Mouse (Mus musculus) CD4-positive, CD25-positive, alpha-beta regulatory T cell, adult 4 months (primary cell): ENCODE measurements around the gene Lhx5. TPM values are rescaled to one million over a fixed set of nuclear protein-coding genes. Genes with fewer than 3 reads are reported as not detected.

Experiments
- ATAC-seq: one replicate; pipeline ENCODE4 v1.8.0; 2017
- polyA plus RNA-seq, 2 experiments: library from polyadenylated mRNA; unstranded; fragments of 100-300 nt; shearing (Covaris generic); gene quantifications; one replicate each; pipeline ENCODE4 v1.2.1; 2017

The Lhx5 gene
- polyA plus RNA-seq, 2 experiments from 2014 or later: not detected

DNA sequence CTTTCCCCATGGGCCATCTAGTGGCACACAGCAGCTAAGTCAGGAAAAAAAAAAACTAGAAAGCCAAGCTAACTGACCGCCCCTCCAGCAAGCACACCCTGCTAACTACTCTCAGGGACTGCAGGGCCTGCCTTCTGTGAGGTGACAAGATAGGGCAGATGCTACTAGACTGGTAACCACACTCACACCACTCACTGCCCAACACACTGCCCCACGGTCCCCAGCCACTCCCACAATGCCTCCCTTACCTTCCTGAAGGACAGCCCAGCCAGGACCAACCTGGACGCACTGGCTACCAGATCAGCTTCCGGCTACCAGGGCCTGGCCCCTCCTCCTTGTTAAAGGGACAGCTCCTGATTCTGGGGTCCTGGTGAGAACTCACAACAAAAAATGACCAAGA, 35.5 kb downstream of the Lhx5 start:
- ATAC-seq: no peak

DNA sequence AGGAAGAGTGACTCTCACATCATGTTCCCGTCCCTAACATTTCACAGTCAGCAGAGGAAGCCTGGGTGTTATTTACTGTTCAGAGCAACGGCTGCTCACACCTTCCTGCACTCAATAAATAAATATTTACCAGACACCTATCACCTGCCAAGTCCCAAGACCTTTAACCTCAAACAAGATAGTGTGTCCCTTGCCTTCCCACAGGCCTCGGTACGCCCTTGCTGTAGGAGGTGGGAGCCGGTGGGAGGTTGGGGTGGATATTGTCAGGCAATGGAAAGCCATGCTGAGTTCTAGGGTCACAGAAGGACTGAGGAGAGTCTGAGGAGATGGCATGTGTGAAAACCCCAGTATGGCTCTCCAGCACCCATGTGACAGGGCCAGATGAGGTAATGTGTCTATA, 36.8 kb downstream of the Lhx5 start:
- ATAC-seq: no peak

DNA sequence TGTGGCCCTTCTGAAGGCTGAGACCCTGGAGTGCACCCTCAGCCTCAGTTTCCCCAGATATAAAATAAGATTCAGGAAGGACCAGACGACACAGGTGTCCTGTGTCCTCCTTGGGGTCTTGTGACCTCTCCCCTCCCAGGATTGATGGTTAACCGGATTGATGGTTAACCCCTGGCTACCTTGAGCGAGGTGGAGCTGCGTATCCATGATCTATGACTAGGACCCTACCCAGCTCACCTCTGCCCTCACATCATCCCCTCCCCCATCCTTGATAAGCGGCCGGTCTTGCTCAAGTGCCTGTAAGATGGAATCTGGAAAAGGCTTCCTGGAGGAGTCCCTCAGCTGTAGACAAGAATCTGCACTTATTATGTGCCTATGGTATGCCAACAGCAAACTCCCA, 37.3 kb downstream of the Lhx5 start:
- ATAC-seq: no peak

DNA sequence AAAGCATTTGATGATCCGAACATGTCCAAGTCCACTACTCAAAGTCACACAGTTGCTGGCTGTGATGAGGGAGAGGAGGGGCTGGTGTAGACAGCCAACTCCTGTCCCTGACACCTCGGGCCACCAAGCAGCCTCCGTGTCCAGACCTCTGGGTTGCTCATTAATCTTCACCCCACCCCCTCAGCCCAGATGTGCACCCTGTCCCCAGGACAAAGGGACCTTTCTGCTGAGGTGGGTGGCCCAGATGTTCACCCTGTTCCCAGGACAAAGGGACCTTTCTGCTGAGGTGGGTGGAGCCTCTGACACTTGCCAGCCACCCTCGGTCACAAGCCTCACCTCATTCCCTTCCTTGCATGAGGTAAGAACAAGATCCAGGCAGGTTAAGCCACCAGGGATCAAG, 40.0 kb downstream of the Lhx5 start:
- no peak for ATAC-seq

DNA sequence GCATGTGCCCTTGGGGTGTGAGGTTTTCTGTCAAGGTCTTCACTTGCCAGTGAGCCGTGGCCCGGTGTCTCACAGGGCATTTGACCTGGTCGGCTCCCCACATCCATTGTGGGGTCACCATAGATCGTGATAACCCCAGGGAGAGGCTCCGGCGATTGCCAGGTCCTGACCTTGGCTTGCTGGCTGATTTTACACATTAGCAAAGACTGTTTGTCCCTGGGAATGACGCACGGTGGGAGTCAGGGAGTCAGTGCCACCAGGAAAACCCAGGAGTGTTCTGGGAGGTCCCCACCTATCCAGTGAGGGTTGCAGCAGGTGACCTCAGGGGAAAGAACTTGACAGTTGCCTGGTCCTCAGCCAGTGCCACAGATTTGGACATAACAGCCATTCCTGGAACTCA, 41.3 kb downstream of the Lhx5 start, which contains the start of gene Sdsl:
Gene Sdsl, minus strand, starts transcription at position 41 of the 400 bp plus-strand sequence.
- ATAC-seq: no peak

DNA sequence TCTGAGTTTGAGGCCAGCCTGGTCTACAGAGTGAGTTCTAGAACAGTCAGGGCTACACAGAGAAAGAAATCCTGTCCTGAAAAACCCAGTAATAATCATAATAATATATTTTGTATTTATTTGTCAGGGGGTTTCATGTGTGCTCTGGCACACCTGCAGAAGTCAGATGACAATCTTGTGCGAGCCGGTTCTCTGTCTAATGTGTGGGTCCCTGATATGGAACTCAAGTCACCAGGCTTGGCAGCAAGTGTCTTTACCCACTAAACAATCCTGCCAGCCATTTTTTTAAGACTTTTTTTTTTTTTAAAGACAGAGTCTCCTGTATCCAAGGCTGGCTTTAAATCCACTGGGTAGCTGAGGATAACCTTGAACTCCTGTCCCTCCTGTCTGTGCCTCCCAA, 41.9 kb downstream of the Lhx5 start:
- ATAC-seq: no peak

DNA sequence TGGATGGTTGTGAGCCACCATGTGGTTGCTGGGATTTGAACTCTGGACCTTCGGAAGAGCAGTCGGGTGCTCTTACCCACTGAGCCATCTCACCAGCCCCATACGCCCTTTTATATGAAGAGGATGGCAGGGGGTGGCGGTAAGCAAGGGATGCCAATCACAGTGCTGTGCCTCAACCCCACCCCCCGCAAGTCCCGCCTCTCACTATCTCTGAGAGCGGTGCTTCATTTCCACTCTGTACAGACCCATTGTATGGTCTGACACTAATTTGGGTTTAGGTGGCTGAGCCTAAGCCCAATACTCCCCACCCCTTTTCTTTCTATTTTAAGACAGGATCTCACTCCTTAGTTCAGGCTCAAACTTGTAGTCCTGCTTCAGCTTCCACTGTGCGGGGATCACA, 44.4 kb downstream of the Lhx5 start:
- no peak for ATAC-seq

DNA sequence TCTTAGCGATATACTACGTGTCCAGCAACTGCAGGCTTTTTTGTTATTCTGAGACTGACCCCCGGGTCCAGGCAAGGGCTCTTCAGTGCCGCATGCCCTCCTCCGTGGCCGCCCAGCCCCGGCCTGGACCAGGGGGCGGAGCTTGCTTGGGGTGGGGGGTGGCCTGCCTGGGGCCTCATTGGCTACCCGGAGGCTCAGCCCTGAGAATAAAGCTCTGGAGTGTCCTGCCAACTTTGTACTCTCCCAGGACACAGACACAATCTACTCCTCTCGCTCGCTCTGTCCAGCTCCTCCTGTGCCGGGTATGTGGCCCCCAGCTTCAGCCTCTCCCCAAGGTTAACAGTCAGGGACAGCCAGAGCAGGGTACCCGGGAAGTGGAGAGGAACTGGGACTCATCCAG, 44.8 kb downstream of the Lhx5 start, which contains the start of gene Sds:
Gene Sds, plus strand, starts transcription at position 231 of the 400 bp plus-strand sequence.
- ATAC-seq: no peak

DNA sequence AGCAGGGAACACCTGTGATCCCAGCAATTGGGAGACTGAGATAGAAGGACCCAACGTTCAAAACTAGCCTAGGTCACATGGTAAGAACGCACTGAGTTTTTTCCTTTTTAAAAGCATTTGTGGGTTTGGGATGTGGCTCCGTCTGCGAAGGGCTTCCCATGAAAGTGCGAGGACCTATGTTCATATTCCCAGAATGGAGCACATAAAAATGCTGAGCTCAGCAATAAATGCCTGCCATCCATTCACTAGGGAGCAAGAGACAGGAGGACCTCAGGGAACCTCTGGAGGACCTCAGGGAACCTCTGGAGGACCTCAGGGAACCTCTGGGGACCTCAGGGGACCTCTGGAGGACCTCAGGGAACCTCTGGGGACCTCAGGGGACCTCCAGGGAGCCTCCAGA, 46.5 kb downstream of the Lhx5 start:
- ATAC-seq: no peak

DNA sequence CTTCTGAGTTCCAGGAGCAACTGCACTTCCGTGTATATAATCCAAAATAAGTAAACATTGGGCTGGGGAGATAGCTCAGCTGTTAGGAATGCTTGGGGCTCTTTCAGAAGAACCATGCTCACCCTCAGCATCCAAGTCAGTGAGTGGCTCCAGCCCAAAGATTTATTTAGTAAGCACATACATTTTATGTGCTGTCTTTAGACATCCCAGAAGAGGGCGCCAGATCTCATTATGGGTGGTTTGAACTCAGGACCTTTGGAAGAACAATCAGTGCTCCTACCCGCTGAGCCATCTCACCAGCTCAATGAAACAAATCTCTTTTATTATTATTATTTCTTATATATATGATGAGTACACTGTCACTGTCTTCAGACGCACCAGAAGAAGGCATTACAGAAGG, 48.0 kb downstream of the Lhx5 start:
- ATAC-seq: no peak

DNA sequence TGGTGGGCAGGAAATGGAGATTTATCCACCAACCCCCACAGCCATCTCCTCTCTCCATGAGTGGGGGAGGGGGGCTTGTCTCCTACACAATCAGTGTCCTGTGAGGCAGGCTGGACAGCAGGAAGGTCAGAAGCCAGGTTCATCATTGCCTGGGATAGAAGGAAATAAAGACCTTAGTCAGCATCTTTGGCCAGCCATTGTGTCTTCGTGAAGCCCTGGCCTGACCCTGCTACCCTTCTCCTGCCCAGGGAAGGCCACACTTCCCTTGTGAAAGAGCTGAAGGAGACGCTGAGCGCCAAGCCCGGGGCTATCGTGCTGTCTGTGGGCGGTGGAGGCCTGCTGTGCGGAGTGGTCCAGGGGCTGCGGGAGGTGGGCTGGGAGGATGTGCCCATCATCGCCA, 49.7 kb downstream of the Lhx5 start:
- ATAC-seq: no peak

DNA sequence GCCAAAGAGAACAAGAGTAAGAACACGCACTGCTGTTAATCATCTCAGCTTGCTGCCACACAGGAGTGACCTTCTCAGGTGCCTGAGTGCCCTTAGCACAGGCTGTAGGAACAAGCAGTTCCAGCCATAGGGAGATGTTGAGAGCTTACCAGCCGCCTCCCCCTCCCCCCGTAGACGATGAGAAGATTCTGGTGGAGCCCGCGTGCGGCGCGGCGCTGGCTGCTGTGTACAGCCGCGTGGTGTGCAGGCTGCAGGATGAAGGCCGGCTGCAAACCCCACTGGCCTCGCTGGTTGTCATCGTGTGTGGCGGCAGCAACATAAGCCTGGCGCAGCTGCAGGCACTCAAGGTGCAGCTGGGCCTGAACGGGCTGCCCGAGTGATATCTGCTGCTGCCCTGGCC, 51.9 kb downstream of the Lhx5 start:
- ATAC-seq: no peak

DNA sequence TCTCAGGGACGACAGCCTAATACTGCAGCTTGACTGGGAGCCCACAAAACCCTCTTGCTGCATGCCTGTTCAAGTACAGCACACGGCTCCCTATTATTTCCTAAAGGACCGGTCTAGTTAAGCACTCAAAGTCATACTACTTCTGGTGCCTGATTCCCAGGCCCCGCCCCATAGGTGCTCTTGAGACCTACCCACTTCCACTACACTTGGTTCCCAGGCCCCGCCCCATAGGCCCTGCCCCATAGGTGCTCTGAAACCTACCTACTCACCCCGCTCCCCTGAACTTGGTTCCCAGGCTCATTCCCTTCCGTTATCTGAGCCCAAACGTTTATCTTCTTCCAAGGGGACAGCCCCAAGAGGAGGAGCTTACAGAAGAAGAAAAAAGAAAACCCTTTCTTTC, 56.3 kb downstream of the Lhx5 start:
- ATAC-seq: no peak

DNA sequence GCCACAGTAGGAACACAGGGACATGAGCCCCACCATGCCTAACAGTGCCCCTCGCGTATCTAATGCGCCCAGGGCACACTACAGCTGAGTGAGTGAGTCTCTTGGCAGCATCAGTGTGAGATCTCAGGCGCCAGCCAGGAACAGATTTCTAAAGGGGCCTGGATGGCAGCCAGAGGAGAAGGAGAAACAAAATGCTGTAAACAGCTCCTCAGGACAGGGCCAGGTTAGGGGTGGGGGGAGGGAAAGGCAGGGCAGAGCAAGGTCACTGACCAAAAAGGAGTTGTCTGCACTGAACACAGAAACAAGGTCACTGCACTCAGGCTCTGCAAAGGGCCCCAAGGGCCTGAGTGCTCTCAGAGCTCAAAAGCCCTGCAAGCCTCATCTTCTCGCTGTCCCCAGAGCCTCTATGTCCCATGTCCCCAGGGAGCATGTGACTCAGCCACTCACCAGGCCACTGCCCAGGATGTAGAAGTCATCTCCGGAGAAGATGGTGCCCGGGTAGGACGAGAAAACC, 59.2 kb downstream of the Lhx5 start:
- ATAC-seq: no peak

Other genes starting within 250 kb of the Lhx5 start
- gene Sdsl, start 41.1 kb downstream of the Lhx5 start, polyA plus RNA-seq: not detected
- not detected for gene Sds, start 44.8 kb downstream of the Lhx5 start, polyA plus RNA-seq
- 1 to 10 TPM; 4.5 to 5.1 TPM for gene Plbd2, start 71.9 kb downstream of the Lhx5 start, polyA plus RNA-seq
- 10 to 100 TPM in 1 of 2 experiments, 1 to 10 TPM in 1; 6.4 to 11.7 TPM for gene Slc8b1, start 79.5 kb downstream of the Lhx5 start, polyA plus RNA-seq
- gene Tpcn1, start 157.0 kb downstream of the Lhx5 start, polyA plus RNA-seq: 10 to 100 TPM; 14.7 to 17.4 TPM
- 1 to 10 TPM in 1 of 2 experiments, under 1 TPM in 1; 0.40 to 1.1 TPM for gene Iqcd, start 157.3 kb downstream of the Lhx5 start, polyA plus RNA-seq
- 1 to 10 TPM; 2.2 to 6.3 TPM for gene Rita1, start 180.9 kb downstream of the Lhx5 start, polyA plus RNA-seq
- 10 to 100 TPM; 14.4 to 18.6 TPM for gene Ddx54, start 181.0 kb downstream of the Lhx5 start, polyA plus RNA-seq
- not detected for gene Cfap73, start 202.5 kb downstream of the Lhx5 start, polyA plus RNA-seq
- gene Rasal1, start 217.1 kb downstream of the Lhx5 start, polyA plus RNA-seq: 10 to 100 TPM in 1 of 2 experiments, 1 to 10 TPM in 1; 7.2 to 15.4 TPM